Mouse (Mus musculus) midbrain, embryonic 13.5 days (tissue): Measurements from ENCODE around the gene Asb6. TPM values are rescaled to one million over a fixed set of nuclear protein-coding genes. Genes with fewer than 3 reads are reported as not detected.
A peak's percentile ranks its signal among the peaks of the same experiment; 100 is the strongest.

Source experiments
- ATAC-seq: fragments of 200-750 bp; cut with Nextera tagmentation; 2 replicates; pipeline ENCODE4 v1.8.0; 2017; ENCODE audit warnings: mild to moderate bottlenecking, moderate TSS enrichment, moderate library complexity
- H3K27ac ChIP-seq: fragments of 300-500 bp; sonication (generic); 2 replicates; pipeline ENCODE4 v1.5.1; 2015; ENCODE audit warnings: inconsistent platforms, mild to moderate bottlenecking, moderate library complexity
- H3K27me3 ChIP-seq: fragments of 300-500 bp; sonication (generic); 2 replicates; pipeline ENCODE4 v1.6.1; 2015; ENCODE audit warnings: mild to moderate bottlenecking, inconsistent platforms
- H3K36me3 ChIP-seq: fragments of 300-500 bp; sonication (generic); 2 replicates; pipeline ENCODE4 v1.6.1; 2015; ENCODE audit warnings: mild to moderate bottlenecking, inconsistent platforms
- H3K4me1 ChIP-seq: fragments of 300-500 bp; sonication (generic); replicated peaks from 2 replicates; pipeline ENCODE4 v1.6.1; 2015; ENCODE audit warnings: inconsistent platforms
- H3K4me2 ChIP-seq: fragments of 300-500 bp; sonication (generic); replicated peaks from 2 replicates; pipeline ENCODE4 v1.6.1; 2015; ENCODE audit warnings: moderate library complexity, mild to moderate bottlenecking, inconsistent platforms
- H3K4me3 ChIP-seq: fragments of 300-500 bp; sonication (generic); replicated peaks from 2 replicates; pipeline ENCODE4 v1.5.1; 2015; ENCODE audit warnings: mild to moderate bottlenecking, inconsistent platforms
- H3K9ac ChIP-seq: fragments of 300-500 bp; sonication (generic); replicated peaks from 2 replicates; pipeline ENCODE4 v1.6.1; 2015; ENCODE audit warnings: mild to moderate bottlenecking, inconsistent platforms
- H3K9me3 ChIP-seq: fragments of 300-500 bp; sonication (generic); 2 replicates; pipeline ENCODE4 v1.6.1; 2016; ENCODE audit warnings: mild to moderate bottlenecking, inconsistent platforms
- WGBS: fragments of 180-500 bp; shearing (Covaris S2); methylation state at CpG from one replicate; pipeline ENCODE4 v1.1.7; 2015; 5-methylcytosine and 5-hydroxymethylcytosine counted together
- polyA plus RNA-seq: library from polyadenylated mRNA; unstranded; fragments of >200 nt; fragmentation: Nextera tagmentation; extraction: Ambion mirVana; gene quantifications from 2 replicates; pipeline ENCODE4 v1.2.1, GENCODE M21; 2015

The Asb6 gene
- 41.7 and 43.0 TPM in 2 replicates for polyA plus RNA-seq

- no peaks in the 10 kb centered on the region for H3K9me3 ChIP-seq
- no peak within 1 kb of the TSS for H3K27ac ChIP-seq
- no peak for ATAC-seq
- H3K4me2 ChIP-seq: no peak within 1 kb of the TSS
- H3K36me3 ChIP-seq: peaks cover 12% of the 10 kb centered on the region
- H3K4me3 ChIP-seq: no peak within 1 kb of the TSS
- peaks cover 14% of the 10 kb centered on the region for H3K4me1 ChIP-seq
- H3K27me3 ChIP-seq: no peaks in the 10 kb centered on the region
- WGBS: 13% methylated on average over 4 of the region's 4 CpGs
- no peak within 1 kb of the TSS for H3K9ac ChIP-seq
These were observed at the start of gene Asb6 for GRCm38 (mm10) chr2:30830283-30830795. Asb6 (minus strand) TSS chr2:30830333.

DNA sequence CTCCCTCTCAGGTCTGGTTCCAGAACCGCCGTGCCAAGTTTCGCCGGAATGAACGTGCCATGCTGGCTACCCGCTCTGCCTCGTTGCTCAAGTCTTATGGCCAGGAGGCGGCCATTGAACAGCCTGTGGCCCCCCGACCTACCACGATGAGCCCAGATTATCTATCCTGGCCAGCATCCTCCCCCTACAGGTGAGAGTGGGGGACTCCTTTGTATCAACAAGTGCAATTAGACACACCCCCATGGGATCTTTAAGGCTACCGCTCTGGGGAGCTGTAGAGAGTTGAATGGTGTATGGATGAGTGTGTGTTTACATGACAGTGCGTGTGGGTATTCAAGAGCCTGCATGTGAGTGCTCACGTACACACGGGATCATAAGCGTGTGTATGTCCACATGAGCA, 49.3 kb upstream of the Asb6 start:
- Histone ChIP-seq H3K27ac (no peak overlapping the region), H3K36me3 (no peaks in the 10 kb centered on the region), H3K4me3 (no peak overlapping the region), H3K9me3 (no peaks in the 10 kb centered on the region), H3K27me3 (no peaks in the 10 kb centered on the region), H3K9ac (no peak overlapping the region), H3K4me2 (no peak overlapping the region), H3K4me1 (0 out of 2 replicates have a peak, but pooled peaks cover 1% of the 10 kb centered on the region)
- WGBS: 91% methylated on average over 15 of the region's 15 CpGs
- ATAC-seq: no peak

DNA sequence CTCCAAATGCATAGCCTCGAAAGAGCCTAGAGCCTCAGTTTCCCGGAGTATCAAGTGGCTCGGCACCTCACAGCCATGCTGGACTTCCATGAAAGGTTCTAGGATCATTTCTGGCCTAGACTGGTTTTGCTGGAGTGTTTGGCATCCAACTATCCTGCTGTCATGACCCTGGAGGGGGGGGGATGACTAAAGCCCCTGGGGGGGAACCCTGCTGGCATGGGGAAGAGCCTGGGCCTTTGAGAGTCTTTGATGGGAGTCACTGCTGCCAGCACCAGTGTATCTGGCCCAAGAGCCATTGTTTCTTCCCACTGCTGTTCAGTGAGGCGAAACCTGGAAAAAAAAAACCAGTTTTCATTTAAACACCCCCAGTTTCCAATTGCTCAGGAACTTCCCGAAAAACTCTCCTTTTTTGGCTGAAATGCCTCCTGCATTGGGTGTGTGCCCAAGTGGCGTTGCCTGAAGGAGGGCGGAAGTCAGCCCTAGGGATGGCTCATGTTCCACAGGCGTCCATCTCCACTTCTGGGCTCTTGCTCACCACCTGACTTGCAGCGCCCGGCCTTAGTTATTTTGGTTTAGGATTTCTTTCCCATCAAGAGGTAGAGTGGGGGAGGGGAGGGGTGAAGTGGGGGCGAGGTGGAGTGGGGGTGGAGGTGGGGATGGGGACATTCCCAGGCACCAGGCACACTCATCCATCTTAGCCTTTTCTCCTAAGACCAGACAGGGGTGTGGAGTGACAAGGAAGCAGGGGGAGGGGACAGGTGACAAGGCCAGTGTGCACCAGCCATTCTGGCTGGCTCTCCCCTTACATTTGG, 45.7 kb upstream of the Asb6 start:
- H3K4me1 ChIP-seq: 0 out of 2 replicates have a peak, but pooled peaks cover 5% of the 10 kb centered on the region
- no peak for ATAC-seq
- no peak overlapping the region for H3K27ac ChIP-seq
- no peaks in the 10 kb centered on the region for H3K36me3 ChIP-seq
- H3K27me3 ChIP-seq: no peaks in the 10 kb centered on the region
- H3K4me3 ChIP-seq: no peak overlapping the region
- H3K4me2 ChIP-seq: no peak overlapping the region
- no peak overlapping the region for H3K9ac ChIP-seq
- WGBS: 47% methylated on average over 11 of the region's 11 CpGs
- H3K9me3 ChIP-seq: no peaks in the 10 kb centered on the region

- ATAC-seq: no peak
- Histone ChIP-seq H3K4me2 (no peak overlapping the region), H3K27ac (no peak overlapping the region), H3K4me3 (no peak overlapping the region), H3K27me3 (no peaks in the 10 kb centered on the region), H3K4me1 (0 out of 2 replicates have a peak, but pooled peaks cover 5% of the 10 kb centered on the region), H3K9me3 (no peaks in the 10 kb centered on the region), H3K36me3 (no peaks in the 10 kb centered on the region), H3K9ac (no peak overlapping the region)
- WGBS: 81% methylated on average over 7 of the region's 7 CpGs
These were observed 45.0 kb upstream of the Asb6 start for GRCm38 (mm10) chr2:30875096-30875495.

DNA sequence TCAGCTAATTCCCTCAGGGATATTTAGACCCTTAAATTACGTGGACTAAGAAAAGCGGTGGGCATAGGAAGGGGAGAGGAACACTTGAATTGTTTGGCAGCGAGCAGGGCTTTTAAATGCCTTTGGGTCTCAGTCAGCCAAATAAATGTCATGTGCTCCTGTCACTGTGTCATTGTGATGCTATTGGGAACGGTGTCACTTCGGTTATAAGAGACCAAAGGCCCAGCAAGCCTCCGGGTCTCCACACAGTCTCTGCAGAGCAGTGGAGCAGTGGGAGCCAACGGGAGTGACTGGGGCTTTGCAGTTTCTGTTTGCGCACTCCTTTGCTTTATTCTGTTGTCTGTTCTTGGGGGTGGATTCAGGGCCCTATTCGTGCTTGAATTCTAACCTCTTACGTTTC, 44.3 kb upstream of the Asb6 start:
- Histone ChIP-seq H3K9ac (no peak overlapping the region), H3K4me2 (no peak overlapping the region), H3K4me1 (0 out of 2 replicates have a peak, but pooled peaks cover 5% of the 10 kb centered on the region), H3K36me3 (no peaks in the 10 kb centered on the region), H3K27me3 (no peaks in the 10 kb centered on the region), H3K4me3 (no peak overlapping the region), H3K9me3 (no peaks in the 10 kb centered on the region), H3K27ac (no peak overlapping the region)
- WGBS: 32% methylated on average over 10 of the region's 10 CpGs
- no peak for ATAC-seq

DNA sequence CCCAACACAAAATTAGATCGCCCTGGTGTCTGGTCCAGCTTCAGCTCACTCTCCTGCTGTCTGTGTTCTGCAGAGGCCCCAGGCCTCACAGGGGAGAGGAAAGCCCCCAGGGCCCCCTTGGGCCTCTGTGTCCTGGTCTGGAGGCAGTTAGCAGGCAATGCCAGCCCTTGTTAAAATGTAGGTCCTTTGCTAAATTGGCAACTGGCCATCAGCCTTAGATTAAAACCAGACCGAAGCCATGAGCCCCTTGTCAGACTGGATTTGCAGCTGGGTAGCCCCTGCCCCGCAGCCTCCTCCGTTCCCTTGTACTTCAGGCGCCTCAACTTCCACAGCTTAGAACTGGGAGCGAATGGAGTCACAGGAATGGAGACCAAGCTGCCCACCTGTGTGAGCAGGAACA, 42.5 kb upstream of the Asb6 start:
- Histone ChIP-seq H3K4me1 (0 out of 2 replicates have a peak, but pooled peaks cover 5% of the 10 kb centered on the region), H3K9me3 (no peaks in the 10 kb centered on the region), H3K4me3 (no peak overlapping the region), H3K4me2 (no peak overlapping the region), H3K27ac (no peak overlapping the region), H3K27me3 (no peaks in the 10 kb centered on the region), H3K9ac (no peak overlapping the region), H3K36me3 (no peaks in the 10 kb centered on the region)
- ATAC-seq: no peak
- 81% methylated on average over 6 of the region's 6 CpGs for WGBS

GRCm38 (mm10) chr2:30870863-30871262, 40.7 kb upstream of the Asb6 start:
- no peaks in the 10 kb centered on the region for H3K9me3 ChIP-seq
- 70% methylated on average over 8 of the region's 8 CpGs for WGBS
- ATAC-seq: no peak
- H3K9ac ChIP-seq: no peak overlapping the region
- H3K27me3 ChIP-seq: no peaks in the 10 kb centered on the region
- H3K4me3 ChIP-seq: no peak overlapping the region
- H3K4me1 ChIP-seq: 0 out of 2 replicates have a peak, but pooled peaks cover 5% of the 10 kb centered on the region
- no peak overlapping the region for H3K4me2 ChIP-seq
- H3K27ac ChIP-seq: no peak overlapping the region
- H3K36me3 ChIP-seq: no peaks in the 10 kb centered on the region

DNA sequence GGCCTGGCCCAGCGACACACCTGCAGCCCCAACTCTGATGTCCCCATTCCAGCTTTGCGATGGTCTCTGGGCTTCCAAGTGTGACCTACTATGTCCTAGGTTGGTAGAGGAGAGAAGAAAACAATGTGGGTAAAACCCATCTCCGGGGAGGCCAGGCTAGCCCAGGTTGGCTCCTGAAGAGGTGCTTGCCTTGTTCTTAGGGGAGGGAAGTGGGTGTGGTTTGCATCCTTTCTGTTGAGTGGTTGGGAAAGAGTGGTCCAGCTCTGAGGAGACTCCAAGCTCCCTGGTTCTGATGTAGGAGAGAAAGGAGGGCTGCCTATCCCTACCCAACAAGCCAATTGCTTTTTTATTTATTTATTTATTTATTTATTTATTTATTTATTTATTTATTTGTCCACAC, 35.3 kb upstream of the Asb6 start:
- Histone ChIP-seq H3K27me3 (peaks cover 17% of the 10 kb centered on the region), H3K9ac (no peak overlapping the region), H3K4me3 (no peak overlapping the region), H3K36me3 (no peaks in the 10 kb centered on the region), H3K27ac (no peak overlapping the region), H3K9me3 (no peaks in the 10 kb centered on the region), H3K4me2 (peak overlapping the region; percentile 46; the same call in 1 of the 2 replicates), H3K4me1 (peaks cover 4% of the 10 kb centered on the region; the same call in 1 of the 2 replicates)
- no peak for ATAC-seq
- WGBS: 50% methylated on average over 3 of the region's 3 CpGs

GRCm38 (mm10) chr2:30864968-30865381, 34.8 kb upstream of the Asb6 start:
- H3K9me3 ChIP-seq: no peaks in the 10 kb centered on the region
- H3K4me1 ChIP-seq: peaks cover 4% of the 10 kb centered on the region; the same call in 1 of the 2 replicates
- peaks cover 17% of the 10 kb centered on the region for H3K27me3 ChIP-seq
- peak overlapping the region; percentile 21; the same call in 1 of the 2 replicates for H3K9ac ChIP-seq
- H3K4me3 ChIP-seq: peak overlapping the region; percentile 24
- no peaks in the 10 kb centered on the region for H3K36me3 ChIP-seq
- 2% methylated on average over 35 of the region's 35 CpGs for whole genome bisulfite sequencing
- H3K27ac ChIP-seq: no peak overlapping the region
- ATAC-seq: no peak
- H3K4me2 ChIP-seq: peak overlapping the region; percentile 46

- Histone ChIP-seq H3K27me3 (peaks cover 17% of the 10 kb centered on the region), H3K4me2 (no peak overlapping the region), H3K9me3 (no peaks in the 10 kb centered on the region), H3K27ac (no peak overlapping the region), H3K9ac (no peak overlapping the region), H3K36me3 (no peaks in the 10 kb centered on the region), H3K4me3 (no peak overlapping the region), H3K4me1 (peaks cover 4% of the 10 kb centered on the region; the same call in 1 of the 2 replicates)
- ATAC-seq: no peak
- 84% methylated on average over 9 of the region's 9 CpGs for WGBS
These were observed 33.4 kb upstream of the Asb6 start for GRCm38 (mm10) chr2:30863574-30863973.

- ATAC-seq: no peak
- WGBS: 59% methylated on average over 4 of the region's 4 CpGs
- no peaks in the 10 kb centered on the region for H3K9me3 ChIP-seq
- peaks cover 17% of the 10 kb centered on the region for H3K27me3 ChIP-seq
- H3K4me3 ChIP-seq: no peak overlapping the region
- H3K4me2 ChIP-seq: no peak overlapping the region
- H3K9ac ChIP-seq: no peak overlapping the region
- no peak overlapping the region for H3K27ac ChIP-seq
- H3K36me3 ChIP-seq: no peaks in the 10 kb centered on the region
- peaks cover 5% of the 10 kb centered on the region for H3K4me1 ChIP-seq
These were observed 31.9 kb upstream of the Asb6 start for GRCm38 (mm10) chr2:30862081-30862480.

DNA sequence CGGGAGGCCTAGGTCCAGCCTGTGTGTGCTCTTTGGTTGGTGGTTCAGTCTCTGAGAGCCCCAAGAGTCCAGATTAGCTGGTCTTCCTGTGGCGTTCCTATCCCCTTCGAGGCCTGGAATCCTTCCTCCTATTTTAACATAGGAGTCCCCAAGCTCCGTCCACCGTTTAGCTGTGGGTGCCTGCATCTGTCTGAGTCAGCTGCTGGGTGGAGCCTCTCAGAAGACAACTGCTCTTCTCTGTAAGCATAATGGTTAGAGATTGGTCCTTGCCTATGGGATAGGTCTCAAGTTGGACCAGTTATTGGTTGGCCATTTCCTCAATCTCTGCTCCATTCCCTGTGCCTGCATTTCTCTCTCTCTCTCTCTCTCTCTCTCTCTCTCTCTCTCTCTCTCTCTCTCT, 29.6 kb upstream of the Asb6 start:
- WGBS: 81% methylated on average over 5 of the region's 5 CpGs
- Histone ChIP-seq H3K27me3 (peaks cover 10% of the 10 kb centered on the region), H3K4me1 (peaks cover 5% of the 10 kb centered on the region), H3K9me3 (no peaks in the 10 kb centered on the region), H3K36me3 (no peaks in the 10 kb centered on the region), H3K9ac (no peak overlapping the region), H3K4me3 (no peak overlapping the region), H3K27ac (no peak overlapping the region), H3K4me2 (no peak overlapping the region)
- no peak for ATAC-seq
